Comparison of ENCODE assay signal across 18 mouse cellular contexts in genomic region chr9:66052731-66053130, GRCm38 (mm10).
"Had no signal": no experiment of that assay in that cellular context is flagged by ENCODE, and none has a peak within 500 bp of the region (broad histone marks: within the 10 kb centered on the region; RNA-seq: fewer than 3 reads in every experiment).

No protein-coding gene starts in this region.

- ATAC-seq: intestine, postnatal 0 days; liver, embryonic 12.5 days; lung, postnatal 0 days had no signal

- H3K4me1 ChIP-seq: liver, embryonic 15.5 days; midbrain, embryonic 12.5 days; stomach, embryonic 15.5 days had no signal

- H3K4me2 ChIP-seq: liver, embryonic 12.5 days; liver, embryonic 15.5 days; midbrain, embryonic 12.5 days; neural tube, embryonic 13.5 days; stomach, embryonic 15.5 days had no signal

- H3K9ac ChIP-seq: liver, embryonic 12.5 days; liver, embryonic 15.5 days; midbrain, embryonic 12.5 days; neural tube, embryonic 13.5 days; stomach, embryonic 15.5 days had no signal

- H3K9me3 ChIP-seq: neural tube, embryonic 13.5 days; stomach, embryonic 15.5 days had no signal

- H3K36me3 ChIP-seq: liver, embryonic 15.5 days; midbrain, embryonic 12.5 days; neural tube, embryonic 13.5 days; stomach, embryonic 15.5 days had no signal

- DNase-seq: kidney, adult 2 months; kidney, postnatal 10 days; kidney, postnatal 4 days; lung, adult 2 months; retina, postnatal 1 day; right cerebral cortex, postnatal 25 days; spleen, adult 18-20 months; thymus, adult 18-20 months; thymus, postnatal 4 days had no signal

- H3K4me3 ChIP-seq: liver, embryonic 12.5 days; liver, embryonic 15.5 days; midbrain, embryonic 12.5 days; myocyte; neural tube, embryonic 13.5 days; stomach, embryonic 15.5 days had no signal

- H3K27ac ChIP-seq: liver, embryonic 12.5 days; liver, embryonic 15.5 days; macrophage; midbrain, embryonic 12.5 days; neural tube, embryonic 13.5 days; stomach, embryonic 15.5 days had no signal

- H3K27me3 ChIP-seq: liver, embryonic 12.5 days; liver, embryonic 15.5 days; midbrain, embryonic 12.5 days; neural tube, embryonic 13.5 days; stomach, embryonic 15.5 days had no signal
